Mouse (Mus musculus) liver, embryonic 14.5 days (tissue): ENCODE data around the gene Zfp688.

Experiments used
- CTCF ChIP-seq: IDR thresholded peaks from 2 replicates; pipeline ENCODE4 v1.5.1; 2016; ENCODE audit warnings: antibody characterized with exemption, low read depth, control low read depth
- EP300 ChIP-seq: IDR thresholded peaks from 2 replicates; pipeline ENCODE4 v1.6.1; 2016; ENCODE audit warnings: antibody characterized with exemption, low read depth

- TF ChIP-seq CTCF = no peak
- TF ChIP-seq EP300 = no peak
Measured at GRCm38 (mm10) chr7:127466606-127467005, 44.7 kb upstream of the Zfp688 start.
